Mouse (Mus musculus) testis, postnatal 10 days (tissue): ENCODE data around the gene Vmn2r24.
"Not testable (repeated sequence)": the region's sequence is repeated elsewhere in the genome, so short reads cannot be mapped to it uniquely, and the experiment has no call there.

Experiments used
- DNase-seq: peaks from one replicate; pipeline ENCODE4 v3.0.0; 2021; ENCODE audit warnings: low spot score

Gene Vmn2r24

DNA sequence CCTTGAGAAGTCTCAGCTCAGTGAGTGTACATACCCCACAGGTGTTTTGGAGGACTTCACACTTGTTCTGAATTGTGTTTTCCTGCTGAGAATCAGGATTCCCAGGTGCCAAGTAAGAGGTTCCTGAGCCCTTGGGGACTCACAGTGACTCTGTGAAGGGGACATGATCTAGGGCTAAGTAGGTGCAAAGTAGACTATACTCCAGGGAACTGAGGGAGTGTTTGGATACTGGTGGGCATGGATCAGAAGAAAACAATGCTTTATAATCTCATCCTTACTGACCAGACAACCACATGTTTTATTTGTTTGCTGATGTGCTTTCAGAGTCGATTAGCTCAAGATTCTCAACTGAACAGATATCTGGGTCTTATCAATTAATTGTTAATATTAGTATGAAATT lies at the start of gene Vmn2r24:
Vmn2r24 (plus strand) TSS at position 301 of the 400 bp plus-strand sequence.
- DNase-seq, result no peak

DNA sequence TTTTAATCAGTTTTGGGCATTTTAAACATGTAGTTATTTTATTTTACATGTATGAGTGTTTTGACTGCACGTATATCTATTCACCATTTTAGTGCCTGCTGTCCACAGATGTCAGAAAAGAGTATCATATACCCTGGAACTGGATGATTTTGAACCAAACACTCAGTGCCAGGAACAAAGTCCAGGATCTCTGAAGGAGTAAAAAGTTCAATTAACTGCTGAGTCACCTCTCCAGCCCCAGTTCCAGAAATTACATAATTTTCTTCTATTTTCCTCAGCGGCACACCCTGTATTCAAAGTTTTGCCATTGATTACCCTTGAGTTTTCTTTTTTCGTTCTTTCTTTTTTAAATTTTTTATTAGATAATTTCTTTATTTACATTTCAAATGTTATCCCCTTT lies 8.6 kb upstream of the Vmn2r24 start:
- no peak for DNase-seq

- no peak for DNase-seq
Measured at GRCm38 (mm10) chr6:123784857-123785256, 6.2 kb downstream of the Vmn2r24 start.

GRCm38 (mm10) chr6:123793746-123794145 lies 15.1 kb downstream of the Vmn2r24 start:
- peak; percentile 39 for DNase-seq

DNA sequence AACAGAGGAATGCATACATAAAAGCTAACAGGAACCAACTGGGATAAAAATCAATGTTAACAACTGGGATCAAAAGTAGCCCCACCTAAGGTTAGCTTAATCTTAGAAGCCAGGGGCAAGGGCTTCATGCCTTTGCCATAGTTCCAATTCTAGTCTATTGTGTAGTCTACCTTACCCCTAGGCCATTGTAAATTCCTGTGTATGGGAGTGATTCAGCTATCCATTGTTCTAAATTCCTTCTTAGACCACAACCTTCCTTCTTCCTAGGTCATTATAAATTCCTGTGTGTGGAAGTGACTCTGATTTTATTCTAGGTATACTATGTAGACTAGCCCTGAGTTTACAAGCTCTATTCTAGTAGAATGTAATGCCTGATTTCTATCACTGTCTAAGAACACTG lies 31.6 kb downstream of the Vmn2r24 start:
- DNase-seq, result not testable (repeated sequence)

GRCm38 (mm10) chr6:123819951-123820350 lies 41.3 kb downstream of the Vmn2r24 start:
- no peak for DNase-seq

DNA sequence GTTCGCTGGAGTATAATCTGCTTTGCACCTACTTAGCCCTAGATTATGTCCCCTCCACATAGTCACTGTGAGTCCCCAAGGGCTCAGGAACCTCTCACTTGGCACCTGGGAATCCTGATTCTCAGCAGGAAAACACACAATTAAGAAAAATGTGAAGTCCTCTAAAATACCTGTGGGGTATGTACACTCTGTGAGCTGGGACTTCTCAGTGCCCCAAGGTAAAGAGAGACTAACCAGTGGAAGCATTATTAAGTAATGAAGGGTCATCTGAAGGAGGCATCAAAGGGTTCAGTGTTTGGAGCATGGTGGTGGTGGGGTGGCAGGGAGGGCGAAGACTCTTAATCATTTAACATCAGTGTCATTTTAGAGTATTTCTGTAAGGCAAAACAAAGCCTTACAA lies 74.7 kb downstream of the Vmn2r24 start, which contains the start of gene Vmn2r25:
Vmn2r25 (minus strand) TSS at position 101 of the 400 bp plus-strand sequence.
- DNase-seq, result not testable (repeated sequence)
